Mouse (Mus musculus) heart, adult 2 months (tissue): ENCODE measurements around the gene Mef2b. TPM values are rescaled to one million over a fixed set of nuclear protein-coding genes. Genes with fewer than 3 reads are reported as not detected.
A peak's percentile ranks its signal among the peaks of the same experiment; 100 is the strongest.

Source experiments
- DNase-seq, 2 experiments: peaks; one replicate each; pipeline ENCODE4 v3.0.0; 2021
- H3K27ac ChIP-seq: fragments of 200-600 bp; 2 replicates; pipeline ENCODE4 v1.8.1; 2022
- H3K27me3 ChIP-seq: fragments of 200-500 bp; 2 replicates; pipeline ENCODE4 v1.6.1; 2012; ENCODE audit warnings: mild to moderate bottlenecking, low read length, inconsistent platforms, mixed read lengths; ENCODE audit not compliant: control insufficient read depth, insufficient read depth
- H3K36me3 ChIP-seq: fragments of 200-500 bp; 2 replicates; pipeline ENCODE4 v1.6.1; 2012; ENCODE audit warnings: low read length, inconsistent platforms; ENCODE audit not compliant: control insufficient read depth, insufficient read depth
- H3K4me1 ChIP-seq: fragments of 200-500 bp; 2 replicates; pipeline ENCODE4 v1.6.1; 2011; ENCODE audit warnings: low read length; ENCODE audit not compliant: control insufficient read depth, insufficient read depth
- H3K4me3 ChIP-seq: fragments of 200-600 bp; 2 replicates; pipeline ENCODE4 v1.8.1; 2022
- H3K79me2 ChIP-seq: fragments of 200-500 bp; replicated peaks from 2 replicates; pipeline ENCODE4 v1.6.1; 2012; ENCODE audit warnings: mild to moderate bottlenecking, inconsistent platforms, low read length, moderate library complexity, mixed read lengths; ENCODE audit not compliant: control insufficient read depth, insufficient read depth
- H3K9ac ChIP-seq: fragments of 200-500 bp; 2 replicates; pipeline ENCODE4 v1.6.1; 2012; ENCODE audit warnings: low read depth, mild to moderate bottlenecking, control low read depth, inconsistent platforms, low read length, mixed read lengths
- CTCF ChIP-seq: fragments of 200-600 bp; IDR thresholded peaks from 2 replicates; pipeline ENCODE4 v1.8.1; 2022; ENCODE audit warnings: antibody characterized with exemption, mild to moderate bottlenecking, moderate library complexity
- EP300 ChIP-seq: fragments of 200-500 bp; IDR thresholded peaks from 2 replicates; pipeline ENCODE4 v1.6.1; 2011; ENCODE audit warnings: low read depth, low read length, control low read depth; ENCODE audit not compliant: insufficient read depth
- POLR2A ChIP-seq: fragments of 200-500 bp; IDR thresholded peaks from 2 replicates; pipeline ENCODE4 v1.6.1; 2011; ENCODE audit warnings: mild to moderate bottlenecking, low read depth, low read length, control low read depth; ENCODE audit not compliant: insufficient read depth
- WGBS: fragments of 180-500 bp; shearing (Covaris S2); methylation state at CpG from one replicate; pipeline ENCODE4 v1.1.7; 2018; 5-methylcytosine and 5-hydroxymethylcytosine counted together
- intact Hi-C: fragments of 180-260 bp; cut with DNase I; formaldehyde crosslinking; loops from one replicate; pipeline ENCODE4 v1.15.1; 2025
- polyA plus RNA-seq: library from polyadenylated mRNA; depleted of rRNA; stranded (reverse); fragments of >200 nt; gene quantifications from 2 replicates; pipeline ENCODE4 v1.2.3, GENCODE M21; 2012
- total RNA-seq, 2 experiments: library from RNA; stranded (reverse); gene quantifications; 2 replicates each; pipeline ENCODE4 v1.2.3; 2021

Gene Mef2b
- total and polyA plus RNA-seq, 3 experiments = 0.25 to 0.44 (median 0.27) TPM

DNA sequence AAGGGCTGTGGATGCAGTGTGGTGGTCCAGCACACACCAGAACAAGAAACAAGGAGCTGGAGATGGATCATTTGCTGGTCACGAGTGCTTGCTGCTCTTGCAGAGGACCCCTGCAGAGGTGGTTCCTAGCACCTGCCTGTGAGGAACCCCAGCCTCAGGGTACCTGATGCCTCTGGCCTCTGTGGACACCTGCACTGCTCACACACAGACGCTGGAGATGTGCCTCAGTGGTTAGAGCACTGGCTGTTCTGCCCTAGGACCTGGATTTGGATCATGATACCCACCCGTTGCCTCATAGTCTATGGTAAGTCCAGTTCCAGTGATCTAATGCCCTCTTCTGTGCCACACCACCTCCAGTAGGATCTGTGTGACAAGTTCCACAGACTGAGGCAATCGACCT lies 2.9 kb upstream of the Mef2b start:
- intact Hi-C loops = no loop called here
- no peak for TF ChIP-seq POLR2A
- no peak for TF ChIP-seq EP300
- no peak for TF ChIP-seq CTCF
- WGBS = 87% methylated on average over 4 of the region's 4 CpGs

DNA sequence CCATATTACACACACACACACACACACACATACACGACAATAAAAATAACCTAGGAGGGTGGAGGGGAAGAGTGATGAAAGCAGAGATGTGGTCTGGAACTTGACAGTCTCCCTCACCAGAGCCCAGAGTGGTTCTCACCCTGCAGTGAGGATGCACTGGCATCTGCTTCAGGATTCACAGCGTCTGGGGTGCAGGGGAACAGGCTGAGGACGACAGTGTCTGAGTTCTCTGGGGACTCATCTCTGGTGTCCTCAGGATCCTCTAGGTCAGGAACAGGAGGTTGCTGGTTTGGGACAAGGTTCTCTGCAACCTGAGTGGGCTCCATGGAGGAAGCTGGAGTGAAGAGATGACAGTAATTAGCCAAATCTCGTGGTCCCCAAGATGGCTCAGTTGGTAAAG lies 1.6 kb upstream of the Mef2b start:
- intact Hi-C loops = loop anchor here (2.0 kb wide), 2 partner anchors 35 to 95 kb away; partner anchors contain the start of genes Mau2, Sugp1 and Tmem161a
- WGBS = 60% methylated on average over 4 of the region's 4 CpGs

More for the DNA sequence above, 2.9 kb upstream of the Mef2b start:
- no peak overlapping the region for H3K4me3 ChIP-seq
- H3K36me3 ChIP-seq = no peaks in the 10 kb centered on the region
- no peaks in the 10 kb centered on the region for H3K27me3 ChIP-seq
- peaks cover 10% of the 10 kb centered on the region for H3K4me1 ChIP-seq
- H3K79me2 ChIP-seq = no peaks in the 10 kb centered on the region
- DNase-seq = no peak
- H3K9ac ChIP-seq = no peak overlapping the region
- no peak overlapping the region for H3K27ac ChIP-seq

DNA sequence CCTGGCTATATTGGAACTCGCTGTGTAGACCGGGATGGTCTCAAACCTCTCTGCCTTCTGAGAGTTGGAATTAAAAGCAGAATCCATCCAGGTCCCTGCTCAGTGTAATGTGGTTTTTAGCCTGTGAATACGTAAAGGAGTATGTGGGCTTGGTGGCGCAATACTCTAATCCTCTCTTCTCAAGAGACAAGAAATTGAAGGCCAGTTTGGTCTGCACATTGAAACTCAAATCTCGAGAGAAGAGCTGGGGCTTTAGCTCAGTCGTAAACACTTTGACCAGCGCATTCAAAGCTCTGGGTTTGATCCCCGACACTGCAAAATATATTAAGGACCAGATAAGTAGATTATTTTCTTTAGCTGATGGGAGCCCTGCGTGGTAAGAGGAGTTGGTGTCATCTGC lies 470 bp downstream of the Mef2b start:
- Histone ChIP-seq H3K4me3 (peak overlapping the region; percentile 55), H3K9ac (peak overlapping the region; percentile 66), H3K4me1 (peaks cover 9% of the 10 kb centered on the region), H3K27ac (peak overlapping the region; percentile 89), H3K27me3 (no peaks in the 10 kb centered on the region), H3K79me2 (no peaks in the 10 kb centered on the region), H3K36me3 (no peaks in the 10 kb centered on the region)
- TF ChIP-seq EP300 = no peak
- 5% methylated on average over 9 of the region's 9 CpGs for WGBS
- intact Hi-C loops = loop anchor here (1.0 to 2.0 kb wide), 3 partner anchors 9 to 97 kb away; partner anchors contain the start of genes Mau2, Nr2c2ap, Sugp1 and Tmem161a
- DNase-seq = no peak

More for the DNA sequence above, 1.6 kb upstream of the Mef2b start:
- Histone ChIP-seq H3K4me3 (peak overlapping the region; percentile 75), H3K36me3 (no peaks in the 10 kb centered on the region), H3K27me3 (no peaks in the 10 kb centered on the region), H3K27ac (no peak overlapping the region; the same call in 1 of the 2 replicates), H3K9ac (no peak overlapping the region), H3K79me2 (no peaks in the 10 kb centered on the region), H3K4me1 (peaks cover 9% of the 10 kb centered on the region)
- DNase-seq = no peak
- TF ChIP-seq EP300 = no peak
- no peak for TF ChIP-seq POLR2A
- TF ChIP-seq CTCF = no peak

DNA sequence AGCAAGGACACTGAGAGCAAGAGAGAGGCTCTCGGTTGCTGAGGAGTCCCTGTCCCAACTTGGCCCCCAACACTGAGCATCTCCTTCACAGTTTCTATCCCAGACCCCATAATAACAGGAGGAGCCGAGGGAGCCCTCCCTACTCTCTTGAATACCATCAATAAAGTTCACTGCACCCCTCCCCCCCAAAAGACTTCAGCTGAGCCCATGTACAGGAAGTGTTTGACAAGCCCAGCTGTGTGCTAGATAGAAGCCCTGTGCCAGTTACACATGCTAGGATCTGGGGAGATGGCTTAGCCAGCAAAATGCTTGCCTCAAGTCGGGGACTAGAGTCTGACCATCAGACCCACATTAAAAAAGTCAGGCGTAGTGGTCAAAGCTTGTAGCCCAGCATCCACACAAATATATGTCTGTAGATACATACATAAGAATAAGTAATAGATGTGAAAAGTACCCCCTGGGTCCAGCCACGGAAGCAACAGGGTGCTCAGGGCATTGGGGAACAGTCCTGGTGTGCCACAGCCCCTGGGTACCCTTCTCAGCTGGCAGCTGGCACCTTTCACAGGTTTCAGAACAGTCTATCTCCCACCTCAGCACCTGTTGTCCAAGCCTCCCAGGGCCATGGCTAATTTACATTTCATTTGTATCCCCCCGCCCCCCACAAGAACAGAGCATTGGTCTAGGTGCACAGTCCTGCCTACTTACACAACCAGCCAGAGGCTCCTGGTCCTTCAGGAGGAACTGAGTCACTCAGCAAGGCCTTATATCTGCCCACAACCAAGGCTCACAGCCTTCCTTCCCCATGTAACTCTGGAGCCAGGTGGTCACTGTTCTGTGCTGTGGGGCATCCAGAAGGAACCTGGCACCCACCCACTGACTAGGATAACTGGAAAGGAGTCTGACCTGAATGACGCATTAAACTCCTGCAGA lies 8.4 kb downstream of the Mef2b start:
- Histone ChIP-seq H3K4me3 (no peak overlapping the region), H3K79me2 (no peaks in the 10 kb centered on the region), H3K36me3 (no peaks in the 10 kb centered on the region), H3K27ac (no peak overlapping the region), H3K27me3 (no peaks in the 10 kb centered on the region), H3K4me1 (peaks cover 1% of the 10 kb centered on the region), H3K9ac (no peak overlapping the region)
- no peak for DNase-seq
- WGBS = 85% methylated on average over 7 of the region's 7 CpGs
- intact Hi-C loops = no loop called here
- TF ChIP-seq CTCF (no peak), POLR2A (no peak), EP300 (no peak)

DNA sequence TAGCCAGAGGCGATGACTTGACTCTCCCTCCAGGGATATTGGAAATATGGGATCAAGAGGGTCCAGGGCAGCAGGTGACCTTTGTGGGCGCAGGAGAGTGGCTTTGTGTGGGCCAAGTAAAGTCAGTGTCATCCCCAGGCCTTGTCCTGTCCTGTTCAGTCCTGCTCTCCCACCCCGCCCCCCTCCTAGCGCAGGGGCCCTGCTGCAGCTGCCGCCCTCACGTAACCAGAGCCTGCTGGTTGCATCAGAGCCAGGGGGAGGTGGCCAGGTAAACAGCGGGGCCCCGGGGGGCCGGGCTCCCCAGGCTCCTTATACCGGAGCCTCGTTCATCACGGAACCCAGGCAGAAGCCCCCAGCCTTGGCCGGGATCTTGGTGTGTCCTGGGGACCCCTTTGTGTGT lies 10.6 kb downstream of the Mef2b start:
- no peaks in the 10 kb centered on the region for H3K79me2 ChIP-seq

More for the DNA sequence above, 10.6 kb downstream of the Mef2b start:
- no peak for DNase-seq
- no peaks in the 10 kb centered on the region for H3K27me3 ChIP-seq
- H3K4me1 ChIP-seq = peaks cover 1% of the 10 kb centered on the region
- H3K4me3 ChIP-seq = no peak overlapping the region
- H3K9ac ChIP-seq = no peak overlapping the region
- H3K27ac ChIP-seq = no peak overlapping the region
- TF ChIP-seq EP300 (no peak), POLR2A (no peak), CTCF (no peak)
- 22% methylated on average over 13 of the region's 13 CpGs for WGBS
- intact Hi-C loops = no loop called here
- no peaks in the 10 kb centered on the region for H3K36me3 ChIP-seq
